Mouse (Mus musculus): ENCODE results near the gene Cad. TPM values are rescaled to one million over a fixed set of nuclear protein-coding genes. Genes with fewer than 3 reads are reported as not detected.

Cad gene
- polyA plus RNA-seq, 1 experiment = 11.2 TPM

DNA sequence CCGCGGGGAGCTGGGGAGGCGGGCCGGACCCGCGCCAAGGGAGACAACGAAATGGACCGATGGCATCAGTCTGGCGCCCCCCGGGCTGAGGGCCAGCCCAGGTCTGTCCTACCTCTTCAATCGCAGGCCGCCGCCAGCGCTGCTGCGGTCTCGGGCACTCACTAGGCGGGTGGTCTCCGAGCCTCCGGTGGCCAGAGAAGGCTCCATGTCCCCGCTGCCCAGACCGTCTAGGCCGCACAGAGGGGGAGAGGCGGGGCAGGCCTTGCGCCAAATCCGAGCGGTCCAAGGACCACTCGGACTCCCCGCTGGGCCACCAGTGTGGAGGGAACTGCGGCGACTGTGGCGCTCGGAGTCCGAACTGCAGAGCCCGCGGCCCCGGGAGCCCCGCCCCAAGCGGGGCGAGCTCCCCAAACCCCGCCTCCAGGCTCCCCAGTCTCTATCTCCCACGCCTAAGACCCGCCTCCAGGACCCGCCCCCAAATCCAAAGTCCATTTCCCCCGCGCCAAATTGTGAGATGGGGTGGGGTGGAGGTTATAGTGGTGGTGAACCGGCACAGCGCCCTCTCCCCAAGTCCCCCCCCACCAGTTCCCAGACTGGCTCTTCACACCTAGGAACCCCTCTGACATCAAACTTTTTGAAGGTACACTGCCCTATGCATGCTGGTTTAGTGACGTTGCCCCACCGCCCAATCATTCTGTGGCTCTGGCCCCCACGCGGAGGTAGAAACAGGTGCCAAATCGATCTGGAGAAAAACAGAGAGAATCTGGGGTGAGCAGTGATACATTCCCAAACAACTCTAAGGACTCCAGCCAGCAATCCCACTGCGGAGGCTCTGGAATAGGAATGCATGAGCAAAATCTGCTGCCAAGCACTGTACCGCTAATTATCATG is 38.8 kb downstream of the Cad start:
- peaks cover 5% of the 10 kb centered on the region; the same call in 1 of the 2 replicates for H3K27me3 ChIP-seq (ENCODE audit: control insufficient read depth, insufficient read depth, low read length)
- TF ChIP-seq POLR2A (IDR thresholded peaks at IDR 0.05; ENCODE audit: control insufficient read depth, low read depth, low read length) (no peak), CTCF (IDR thresholded peaks at IDR 0.05; ENCODE audit: control insufficient read depth, insufficient read depth, insufficient replicate concordance, low read depth, low read length) (no peak)

GRCm38 (mm10) chr5:31094100-31094798 is 39.7 kb downstream of the Cad start:
- no peaks in the 10 kb centered on the region for H3K36me3 ChIP-seq (ENCODE audit: control insufficient read depth, insufficient read depth, low read length)
- H3K4me1 ChIP-seq (ENCODE audit: control insufficient read depth, insufficient read depth, low read length) = peaks cover 32% of the 10 kb centered on the region
- TF ChIP-seq POLR2A (IDR thresholded peaks at IDR 0.05; ENCODE audit: control insufficient read depth, low read depth, low read length) = no peak
- no peak for TF ChIP-seq CTCF (IDR thresholded peaks at IDR 0.05; ENCODE audit: control insufficient read depth, insufficient read depth, insufficient replicate concordance, low read depth, low read length)
- H3K27ac ChIP-seq (ENCODE audit: control insufficient read depth, insufficient read depth, low read depth, low read length) = no peak overlapping the region
- H3K4me3 ChIP-seq (ENCODE audit: control insufficient read depth, low read depth, low read length) = peak overlapping the region; percentile 12
- peaks cover 5% of the 10 kb centered on the region; the same call in 1 of the 2 replicates for H3K27me3 ChIP-seq (ENCODE audit: control insufficient read depth, insufficient read depth, low read length)

More for the DNA sequence above, 38.8 kb downstream of the Cad start:
- Histone ChIP-seq H3K4me1 (ENCODE audit: control insufficient read depth, insufficient read depth, low read length) (peaks cover 32% of the 10 kb centered on the region), H3K36me3 (ENCODE audit: control insufficient read depth, insufficient read depth, low read length) (no peaks in the 10 kb centered on the region), H3K4me3 (ENCODE audit: control insufficient read depth, low read depth, low read length) (peak overlapping the region; percentile 41), H3K27ac (ENCODE audit: control insufficient read depth, insufficient read depth, low read depth, low read length) (no peak overlapping the region)

GRCm38 (mm10) chr5:31094799-31095691 is 40.5 kb downstream of the Cad start:
- Histone ChIP-seq H3K4me3 (ENCODE audit: control insufficient read depth, low read depth, low read length) (peak overlapping the region; percentile 12), H3K4me1 (ENCODE audit: control insufficient read depth, insufficient read depth, low read length) (peaks cover 32% of the 10 kb centered on the region), H3K36me3 (ENCODE audit: control insufficient read depth, insufficient read depth, low read length) (no peaks in the 10 kb centered on the region), H3K27ac (ENCODE audit: control insufficient read depth, insufficient read depth, low read depth, low read length) (no peak overlapping the region), H3K27me3 (ENCODE audit: control insufficient read depth, insufficient read depth, low read length) (peaks cover 5% of the 10 kb centered on the region; the same call in 1 of the 2 replicates)
- TF ChIP-seq CTCF (IDR thresholded peaks at IDR 0.05; ENCODE audit: control insufficient read depth, insufficient read depth, insufficient replicate concordance, low read depth, low read length) (no peak), POLR2A (IDR thresholded peaks at IDR 0.05; ENCODE audit: control insufficient read depth, low read depth, low read length) (no peak)

- TF ChIP-seq CTCF (IDR thresholded peaks at IDR 0.05; ENCODE audit: control insufficient read depth, insufficient read depth, insufficient replicate concordance, low read depth, low read length) (no peak), POLR2A (IDR thresholded peaks at IDR 0.05; ENCODE audit: control insufficient read depth, low read depth, low read length) (no peak)
- Histone ChIP-seq H3K4me1 (ENCODE audit: control insufficient read depth, insufficient read depth, low read length) (peaks cover 32% of the 10 kb centered on the region), H3K36me3 (ENCODE audit: control insufficient read depth, insufficient read depth, low read length) (no peaks in the 10 kb centered on the region), H3K27ac (ENCODE audit: control insufficient read depth, insufficient read depth, low read depth, low read length) (no peak overlapping the region), H3K27me3 (ENCODE audit: control insufficient read depth, insufficient read depth, low read length) (peaks cover 5% of the 10 kb centered on the region; the same call in 1 of the 2 replicates), H3K4me3 (ENCODE audit: control insufficient read depth, low read depth, low read length) (peak overlapping the region; percentile 12; the same call in 1 of the 2 replicates)
Measured at GRCm38 (mm10) chr5:31095711-31096480, 41.3 kb downstream of the Cad start.

- H3K4me3 ChIP-seq (ENCODE audit: control insufficient read depth, low read depth, low read length) = peak within 1 kb of the TSS; percentile 66
- peaks cover 4% of the 10 kb centered on the region for H3K4me1 ChIP-seq (ENCODE audit: control insufficient read depth, insufficient read depth, low read length)
- no peak for TF ChIP-seq POLR2A (IDR thresholded peaks at IDR 0.05; ENCODE audit: control insufficient read depth, low read depth, low read length)
- no peak for TF ChIP-seq CTCF (IDR thresholded peaks at IDR 0.05; ENCODE audit: control insufficient read depth, insufficient read depth, insufficient replicate concordance, low read depth, low read length)
- H3K27ac ChIP-seq (ENCODE audit: control insufficient read depth, insufficient read depth, low read depth, low read length) = no peak within 1 kb of the TSS
- no peaks in the 10 kb centered on the region for H3K27me3 ChIP-seq (ENCODE audit: control insufficient read depth, insufficient read depth, low read length)
- no peaks in the 10 kb centered on the region for H3K36me3 ChIP-seq (ENCODE audit: control insufficient read depth, insufficient read depth, low read length)
Measured at GRCm38 (mm10) chr5:31105814-31106335, 51.3 kb downstream of the Cad start, which contains the start of gene Dnajc5g. Gene Dnajc5g, plus strand, starts transcription at chr5:31106285.

DNA sequence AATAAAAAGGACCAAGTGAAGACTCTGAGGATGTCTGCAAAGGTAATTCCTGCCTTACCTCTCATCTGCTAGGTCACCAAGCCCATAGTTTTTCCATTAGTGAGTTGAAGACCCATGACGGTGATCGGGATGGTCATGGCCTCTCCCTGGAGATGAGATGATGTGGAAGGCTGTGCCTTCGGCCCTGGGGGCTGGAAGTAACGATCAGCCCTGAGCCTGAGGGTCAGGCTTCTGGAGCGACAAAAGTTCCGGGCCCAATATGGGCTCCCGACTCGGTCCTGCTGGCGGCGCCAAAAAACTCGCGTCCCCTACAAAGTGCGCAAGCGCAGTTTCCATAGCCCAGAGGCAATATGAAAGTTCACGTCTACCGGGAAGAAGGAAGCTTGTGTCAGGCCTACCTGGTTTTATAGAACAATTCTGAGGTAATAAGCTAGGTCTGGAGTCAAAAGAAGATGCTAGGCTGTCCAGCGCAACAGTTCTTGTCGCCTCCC is 53.5 kb downstream of the Cad start, which contains the start of gene Slc30a3:
TSS of gene Slc30a3 (minus strand) at position 238 of the 491 bp plus-strand sequence.
- Histone ChIP-seq H3K4me1 (ENCODE audit: control insufficient read depth, insufficient read depth, low read length) (peaks cover 4% of the 10 kb centered on the region), H3K4me3 (ENCODE audit: control insufficient read depth, low read depth, low read length) (peak within 1 kb of the TSS; percentile 93), H3K27ac (ENCODE audit: control insufficient read depth, insufficient read depth, low read depth, low read length) (peak within 1 kb of the TSS; percentile 89), H3K36me3 (ENCODE audit: control insufficient read depth, insufficient read depth, low read length) (no peaks in the 10 kb centered on the region), H3K27me3 (ENCODE audit: control insufficient read depth, insufficient read depth, low read length) (no peaks in the 10 kb centered on the region)
- peak; percentile 66 for TF ChIP-seq POLR2A (IDR thresholded peaks at IDR 0.05; ENCODE audit: control insufficient read depth, low read depth, low read length)
- TF ChIP-seq CTCF (IDR thresholded peaks at IDR 0.05; ENCODE audit: control insufficient read depth, insufficient read depth, insufficient replicate concordance, low read depth, low read length) = no peak
